In the genomic region with DNA sequence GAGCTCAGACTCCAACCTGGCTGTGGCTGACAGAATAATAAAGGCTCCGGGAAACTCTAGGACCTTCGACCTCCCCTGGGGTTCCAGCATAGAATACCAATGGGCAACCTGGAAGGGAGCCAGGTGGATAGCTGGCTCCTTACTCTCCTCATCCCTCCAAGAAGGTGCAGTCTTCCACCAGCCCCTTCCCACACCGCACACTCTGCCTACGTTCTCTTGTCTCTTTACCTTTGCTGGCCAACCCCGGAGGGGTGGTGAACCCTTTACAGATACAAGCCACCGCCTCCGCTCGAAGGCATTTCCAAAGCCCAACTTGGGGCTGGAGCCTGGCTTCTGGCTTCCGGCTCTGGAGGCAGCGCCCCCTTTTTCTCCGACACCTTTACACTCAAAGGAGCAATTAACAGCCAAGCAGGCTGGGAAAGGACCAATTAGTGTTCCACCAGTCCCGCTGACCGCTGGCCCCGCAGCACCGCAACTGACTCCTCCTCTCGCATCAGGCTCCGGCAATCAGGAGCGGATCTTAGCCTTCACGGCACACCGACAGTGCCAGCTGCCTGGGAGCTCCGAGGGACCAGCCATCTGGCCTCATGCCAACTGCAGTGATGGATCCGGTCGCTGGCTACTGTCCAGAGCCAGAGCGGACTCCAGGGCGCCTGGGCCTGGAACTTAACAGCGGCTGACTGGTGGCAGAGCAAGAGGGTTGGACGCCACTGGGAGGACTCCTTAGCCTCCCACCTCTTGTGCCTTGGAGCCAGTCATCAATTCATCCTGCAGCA, we compare ENCODE assay signal across 9 mouse cellular contexts. TPM values are rescaled to one million over a fixed set of nuclear protein-coding genes. Genes with fewer than 3 reads are reported as not detected.
DNase-seq lines count a peak whose midpoint lies in the region; TF ChIP-seq lines count a peak whose summit lies in the region.
"Had no signal": no experiment of that assay in that cellular context is flagged by ENCODE, and none has a peak within 500 bp of the region (broad histone marks: within the 10 kb centered on the region; RNA-seq: fewer than 3 reads in every experiment).

No protein-coding gene starts in this region.

- H3K9me3 ChIP-seq in hindbrain, embryonic 10.5 days, result no peaks in the 10 kb centered on the region

- WGBS in hindbrain, embryonic 10.5 days, result 3% methylated on average over 27 of the region's 27 CpGs
- WGBS in lung, adult 2 months, result 9% methylated on average over 27 of the region's 27 CpGs

- no peak for TF ChIP-seq CTCF in lung, adult 2 months (IDR thresholded peaks at IDR 0.05; ENCODE audit: insufficient read depth, low read length)

- no peak for TF ChIP-seq POLR2A in lung, adult 2 months (IDR thresholded peaks at IDR 0.05; ENCODE audit: borderline replicate concordance, extremely low read depth, low read depth, low read length)

- peaks cover 11% of the 10 kb centered on the region for H3K4me1 ChIP-seq in hindbrain, embryonic 10.5 days (replicated peaks)
- peaks cover 7% of the 10 kb centered on the region; the same call in 1 of the 2 replicates for H3K4me1 ChIP-seq in lung, adult 2 months (ENCODE audit: control insufficient read depth, insufficient read depth, low read length)

- peak overlapping the region; percentile 47 for H3K4me3 ChIP-seq in hindbrain, embryonic 10.5 days
- peak overlapping the region; percentile 14 for H3K4me3 ChIP-seq in lung, adult 2 months (replicated peaks; ENCODE audit: extremely low read depth, low read depth, low read length)

- 0 out of 2 replicates have a peak overlapping the region, but pooled peaks have one; percentile 20 for H3K27ac ChIP-seq in hindbrain, embryonic 10.5 days

- H3K36me3 ChIP-seq in hindbrain, embryonic 10.5 days, result no peaks in the 10 kb centered on the region

- peak; percentile 79 for DNase-seq in R1 (ENCODE audit: low read depth, low spot score)
- peak; percentile 64 to 69 for DNase-seq in cerebellum, postnatal 36 days
- DNase-seq in frontal cortex, postnatal 25 days (ENCODE audit: low spot score in 2 of 2), result peak; percentile 42 to 54
- peak; percentile 60 for DNase-seq in hindbrain, embryonic 10.5 days (ENCODE audit: low spot score)
- peak; percentile 86 to 89 for DNase-seq in layer of hippocampus, postnatal 10 days (ENCODE audit: low spot score in 2 of 2)
- peak; percentile 51 for DNase-seq in lung, adult 2 months
- peak; percentile 59 for DNase-seq in ovary, postnatal 10 days (ENCODE audit: low spot score)
- DNase-seq in T-cell, adult 2 months (ENCODE audit: low spot score), result no peak

- H3K27me3 ChIP-seq in hindbrain, embryonic 10.5 days (ENCODE audit: insufficient read depth, poor library complexity, severe bottlenecking), result peaks cover 30% of the 10 kb centered on the region

RNA-seq across cellular contexts. Expression of a gene that starts 17.7 kb away (rescaled TPM):
- 42.1 and 54.9 TPM in 2 replicates for polyA plus RNA-seq in hindbrain, embryonic 10.5 days (2016; fragmentation: Nextera tagmentation; extraction: Ambion mirVana)
- total RNA-seq in layer of hippocampus, postnatal 10 days (2021), result 10 to 100 TPM; 32.1 to 35.7 TPM
- polyA plus RNA-seq in lung, adult 2 months (2012; rRNA removed), result 9.6 and 10.9 TPM in 2 replicates

RNA-seq across cellular contexts. Expression of a gene that starts 21.2 kb away (rescaled TPM):
- polyA plus RNA-seq in hindbrain, embryonic 10.5 days (2016; fragmentation: Nextera tagmentation; extraction: Ambion mirVana), result not detected in 2 replicates
- total RNA-seq in layer of hippocampus, postnatal 10 days (2021), result not detected
- polyA plus RNA-seq in lung, adult 2 months (2012; rRNA removed), result not detected in 2 replicates
- total RNA-seq: MEL had no signal
